Mouse (Mus musculus) spleen, adult 18-20 months (tissue): Measurements from ENCODE around the gene Srsf7.

ENCODE experiments used
- DNase-seq, 2 experiments: peaks; one replicate each; pipeline ENCODE4 v3.0.0; 2022; ENCODE audit warnings: mixed read lengths in 2 of 2

The Srsf7 gene

GRCm38 (mm10) chr17:80152767-80153630 lies 54.1 kb downstream of the Srsf7 start:
- no peak for DNase-seq

- no peak for DNase-seq
Observed at GRCm38 (mm10) chr17:80151353-80151752, 55.8 kb downstream of the Srsf7 start.
